Mouse (Mus musculus) c-Kit-positive CD71-positive TER-119-negative erythroid progenitor cells, embryonic 14.5 days (primary cell): ENCODE results near the gene Phactr1.

Experiments used
- DNase-seq: peaks from one replicate; pipeline ENCODE4 v3.0.0-alpha.2; 2013; ENCODE audit warnings: low read depth

Phactr1 gene

GRCm38 (mm10) chr13:42680391-42680994 is at the start of gene Phactr1:
Phactr1 (plus strand) TSS chr13:42680623.
- DNase-seq: no peak

GRCm38 (mm10) chr13:42634908-42635307 is 45.5 kb upstream of the Phactr1 start:
- no peak for DNase-seq

GRCm38 (mm10) chr13:42650228-42650627 is 30.2 kb upstream of the Phactr1 start:
- DNase-seq: no peak

GRCm38 (mm10) chr13:42656643-42657315 is 23.6 kb upstream of the Phactr1 start:
- no peak for DNase-seq

GRCm38 (mm10) chr13:42671651-42672290 is 8.7 kb upstream of the Phactr1 start:
- no peak for DNase-seq

- no peak for DNase-seq
Observed at GRCm38 (mm10) chr13:42681299-42681698, 876 bp downstream of the Phactr1 start.

- no peak for DNase-seq
Observed at GRCm38 (mm10) chr13:42684181-42684580, 3.8 kb downstream of the Phactr1 start.

GRCm38 (mm10) chr13:42692233-42692632 is 11.8 kb downstream of the Phactr1 start:
- no peak for DNase-seq

- no peak for DNase-seq
Observed at GRCm38 (mm10) chr13:42696641-42697040, 16.2 kb downstream of the Phactr1 start.

- DNase-seq: no peak
Observed at GRCm38 (mm10) chr13:42709148-42709547, 28.7 kb downstream of the Phactr1 start.

GRCm38 (mm10) chr13:42709611-42710331 is 29.3 kb downstream of the Phactr1 start:
- DNase-seq: no peak

GRCm38 (mm10) chr13:42711510-42711909 is 31.1 kb downstream of the Phactr1 start:
- peak; percentile 2 for DNase-seq

- DNase-seq: no peak
Observed at GRCm38 (mm10) chr13:42719401-42719800, 39.0 kb downstream of the Phactr1 start.

- no peak for DNase-seq
Observed at GRCm38 (mm10) chr13:42720135-42720534, 39.7 kb downstream of the Phactr1 start.

GRCm38 (mm10) chr13:42720648-42721047 is 40.2 kb downstream of the Phactr1 start:
- no peak for DNase-seq

GRCm38 (mm10) chr13:42724011-42724410 is 43.6 kb downstream of the Phactr1 start:
- DNase-seq: no peak

GRCm38 (mm10) chr13:42725709-42726231 is 45.3 kb downstream of the Phactr1 start:
- no peak for DNase-seq

GRCm38 (mm10) chr13:42737486-42737885 is 57.1 kb downstream of the Phactr1 start:
- no peak for DNase-seq

- DNase-seq: no peak
Observed at GRCm38 (mm10) chr13:42738152-42738551, 57.7 kb downstream of the Phactr1 start.

- DNase-seq: no peak
Observed at GRCm38 (mm10) chr13:42742226-42742625, 61.8 kb downstream of the Phactr1 start.

GRCm38 (mm10) chr13:42744467-42744866 is 64.0 kb downstream of the Phactr1 start:
- DNase-seq: no peak

- no peak for DNase-seq
Observed at GRCm38 (mm10) chr13:42757654-42758400, 77.4 kb downstream of the Phactr1 start.
